Mouse (Mus musculus): Measurements from ENCODE around the gene Telo2.
"Not testable (repeated sequence)": the region's sequence is repeated elsewhere in the genome, so short reads cannot be mapped to it uniquely, and the experiment has no call there.

Gene Telo2

DNA sequence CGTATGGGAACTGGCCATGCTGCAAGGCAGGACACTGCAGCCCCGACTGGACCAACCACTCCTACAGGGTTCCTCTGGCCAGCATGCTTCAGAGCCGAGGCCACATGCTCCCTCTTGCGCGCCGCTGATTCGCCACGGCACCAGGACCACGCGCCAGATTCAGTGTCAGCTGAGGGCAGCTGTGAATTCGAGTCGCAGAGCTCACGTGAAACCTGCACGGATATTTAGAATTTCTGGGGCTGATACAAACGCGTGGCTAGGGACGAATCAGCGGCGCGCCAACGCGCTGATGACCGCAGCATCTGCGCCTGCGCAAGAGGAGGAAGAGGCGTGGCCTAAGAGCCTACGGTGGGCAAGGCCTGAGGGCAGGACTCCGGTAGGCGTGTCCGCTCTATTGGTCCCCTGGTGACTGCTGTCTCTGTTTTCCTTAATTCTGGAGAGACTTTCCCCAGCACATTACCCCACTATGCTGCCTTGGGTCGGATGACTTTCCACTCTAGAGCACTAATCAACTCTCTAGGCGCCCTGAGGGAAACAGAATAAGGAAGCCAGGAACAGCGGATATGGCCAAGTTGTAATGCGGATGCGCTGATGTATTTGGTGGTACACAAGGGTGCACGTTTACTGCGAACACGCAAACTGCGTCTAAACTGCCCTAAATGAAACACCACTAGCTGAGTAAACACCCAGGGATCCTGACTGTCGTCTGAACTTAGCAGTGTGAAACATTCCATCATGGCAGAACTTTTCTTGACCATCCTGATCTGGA lies at the start of gene Telo2:
TSS of gene Telo2 (minus strand) at position 304 of the 769 bp plus-strand sequence.
- peak; percentile 96 to 97 for DNase-seq

DNA sequence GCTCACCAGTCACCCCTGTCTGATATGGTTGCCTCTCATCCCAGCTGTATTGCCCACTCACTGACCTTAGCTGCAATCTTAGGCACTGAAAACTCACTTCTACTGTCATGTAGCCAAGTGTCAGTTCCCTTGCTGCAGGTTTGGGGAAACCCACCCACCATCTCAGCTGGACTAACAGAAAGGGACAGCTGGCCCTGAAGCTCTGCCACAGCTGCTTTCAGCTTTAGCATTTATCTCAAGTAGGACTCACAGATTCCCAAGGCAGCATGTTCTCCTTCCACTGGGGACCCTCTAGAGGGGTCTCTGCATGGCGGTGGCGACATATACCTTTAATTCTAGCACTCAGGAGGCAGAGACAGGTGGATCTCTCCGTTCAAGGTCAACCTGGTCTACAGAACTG lies 49.0 kb upstream of the Telo2 start:
- DNase-seq = no peak

DNA sequence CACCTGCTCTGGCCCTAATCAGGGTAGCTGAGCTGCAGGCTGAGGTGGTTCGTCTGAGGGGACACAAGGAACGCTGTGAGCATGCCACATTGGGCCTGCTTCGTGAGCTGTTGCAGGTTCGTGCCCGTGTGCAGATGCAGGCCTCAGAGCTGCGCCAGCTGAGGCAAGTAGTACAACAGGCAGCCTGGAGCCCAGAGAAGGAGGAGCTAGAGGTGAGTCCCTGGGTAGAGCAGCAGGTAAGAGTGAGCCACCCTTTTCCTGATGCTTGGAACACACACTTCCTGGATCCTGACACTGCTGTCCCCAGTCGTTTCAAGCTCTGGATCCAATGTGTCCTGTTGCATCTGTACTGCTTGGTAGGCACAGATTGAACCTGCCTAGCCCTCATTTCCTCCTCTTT lies 47.6 kb upstream of the Telo2 start:
- no peak for DNase-seq

DNA sequence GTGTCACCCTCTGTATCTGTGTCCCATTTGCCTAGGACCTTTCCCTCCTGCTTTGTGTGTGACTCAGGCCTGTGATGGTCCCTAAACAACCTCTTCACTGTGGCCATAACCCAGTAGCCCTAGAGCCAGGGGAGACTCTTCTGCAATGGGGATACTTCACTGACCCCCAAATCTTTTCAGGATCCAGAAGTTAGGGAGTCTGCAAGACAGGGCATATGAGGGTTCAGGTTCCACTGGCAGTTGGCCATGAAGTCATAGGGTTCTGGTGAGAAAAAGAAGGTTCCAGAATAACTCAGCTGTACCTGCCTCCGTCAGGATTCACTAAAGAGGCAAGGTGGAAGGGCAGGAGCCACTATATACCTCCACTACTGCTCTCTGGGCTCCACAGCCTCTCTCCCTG lies 46.4 kb upstream of the Telo2 start, which contains the start of gene Ccdc154:
TSS of gene Ccdc154 (plus strand) at position 301 of the 400 bp plus-strand sequence.
- no peak for DNase-seq

DNA sequence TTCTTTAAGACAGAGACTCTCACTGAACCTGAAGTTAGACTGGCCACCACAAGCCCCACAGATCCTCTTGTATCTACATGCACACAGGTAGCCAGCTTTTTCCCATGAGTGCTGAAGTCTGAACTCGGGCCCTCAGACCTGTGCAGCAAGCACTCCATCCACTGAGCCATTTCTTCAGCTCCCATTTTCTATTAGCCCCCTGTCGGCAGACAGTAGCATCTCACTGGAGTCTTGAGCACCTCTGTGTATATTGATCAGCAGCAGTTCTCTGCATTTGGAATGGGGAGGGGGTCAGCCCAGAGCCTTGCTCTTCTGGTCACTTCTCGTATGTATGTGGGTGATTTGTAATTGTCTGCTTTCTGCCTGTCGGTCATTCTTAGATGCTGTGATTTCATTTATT lies 24.2 kb upstream of the Telo2 start:
- DNase-seq = peak; percentile 11 to 19

DNA sequence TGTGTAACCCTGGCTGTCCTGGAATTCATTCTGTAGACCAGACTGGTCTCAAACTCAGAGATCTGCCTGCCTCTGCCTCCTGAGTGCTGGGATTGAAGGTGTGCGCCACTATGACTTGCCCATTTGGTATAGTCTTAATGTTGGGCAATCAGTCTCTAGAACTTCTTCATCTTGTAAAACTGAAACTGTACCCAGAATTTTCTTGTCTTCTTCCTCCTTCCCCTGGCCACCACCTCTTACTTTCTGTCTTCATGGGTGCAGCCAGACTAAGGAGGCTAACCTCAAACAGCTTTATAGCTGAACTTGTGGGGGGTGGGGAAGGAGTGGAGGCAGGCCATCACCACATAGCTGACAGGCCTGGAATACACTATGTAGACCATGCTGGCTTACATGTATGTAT lies 23.0 kb upstream of the Telo2 start:
- DNase-seq = no peak

DNA sequence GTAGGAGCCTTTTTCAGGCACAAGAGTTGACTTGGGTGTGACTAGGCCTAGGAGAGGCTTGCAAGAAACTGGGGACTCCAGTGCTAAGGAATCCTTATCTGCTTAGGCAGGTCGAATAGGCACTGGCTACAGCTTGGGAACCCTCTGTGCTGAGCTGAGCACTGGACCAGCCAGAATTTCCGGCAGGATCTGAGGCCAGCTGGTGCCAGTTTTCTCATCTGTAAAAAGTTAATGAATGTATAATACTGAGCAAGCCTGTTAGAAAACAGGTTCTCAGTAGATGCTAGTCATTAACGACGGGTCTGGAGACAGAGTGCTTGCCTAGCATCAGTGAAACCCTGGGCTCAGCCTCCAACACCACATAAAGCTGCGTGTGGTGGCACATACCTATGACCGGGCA lies 19.9 kb upstream of the Telo2 start:
- no peak for DNase-seq

DNA sequence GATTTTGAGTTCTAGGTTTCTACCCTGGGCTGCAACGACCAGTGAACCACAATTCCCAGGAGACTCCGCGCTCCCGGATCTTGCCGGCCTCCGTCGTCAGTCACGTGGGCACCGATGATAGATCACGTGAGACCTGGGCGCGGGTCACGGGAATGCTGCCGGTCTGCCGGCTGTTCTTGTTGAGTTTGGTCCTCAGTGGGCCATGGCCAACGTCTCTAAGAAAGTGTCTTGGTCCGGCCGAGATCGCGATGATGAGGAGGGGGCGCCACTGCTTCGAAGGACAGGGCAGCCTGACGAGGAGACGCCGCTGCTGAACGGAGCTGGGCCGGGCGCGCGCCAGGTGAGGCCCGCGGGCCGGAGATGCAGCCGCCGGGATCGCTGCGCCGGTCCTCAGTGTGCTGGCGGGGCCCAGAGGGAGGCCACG lies 17.5 kb upstream of the Telo2 start, which contains the start of gene Clcn7:
TSS of gene Clcn7 (plus strand) at position 117 of the 424 bp plus-strand sequence.
- peak; percentile 96 to 97 for DNase-seq

DNA sequence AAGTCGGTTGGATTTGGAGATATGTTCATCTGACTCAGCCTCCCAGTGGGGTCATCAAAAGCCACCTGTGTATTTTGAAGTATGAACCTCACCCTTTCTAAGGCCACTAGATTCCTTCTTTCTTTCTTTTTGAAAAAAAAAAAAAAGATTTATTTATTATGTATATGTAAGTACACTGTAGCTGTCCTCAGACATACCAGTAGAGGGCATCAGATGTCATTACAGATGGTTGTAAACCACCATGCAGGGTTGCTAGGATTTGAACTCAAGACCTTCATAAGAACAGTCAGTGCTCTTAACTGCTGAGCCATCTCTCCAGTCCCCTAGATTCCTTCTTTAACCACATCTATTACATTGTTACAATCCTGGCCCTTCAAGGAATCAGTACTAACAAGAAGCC lies 14.3 kb upstream of the Telo2 start:
- no peak for DNase-seq

DNA sequence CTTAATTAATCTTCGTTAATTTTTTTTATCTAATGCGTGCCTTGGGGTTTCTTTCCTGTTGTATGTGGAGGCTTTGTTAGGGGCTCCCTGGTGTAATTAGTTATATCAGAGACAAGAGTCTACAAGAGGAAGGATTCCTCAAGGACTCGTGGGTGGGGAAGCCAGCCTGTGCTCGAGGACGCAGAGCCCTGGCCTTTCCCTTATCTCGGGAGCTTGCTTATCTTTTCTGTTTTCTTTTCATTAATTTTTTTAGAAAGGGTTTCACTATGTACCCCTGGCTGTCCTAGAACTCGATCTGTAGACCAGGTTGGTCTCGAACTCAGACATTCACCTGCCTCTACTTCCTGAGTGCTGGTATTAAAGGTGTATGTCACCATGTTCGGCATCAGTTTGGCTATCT lies 11.9 kb upstream of the Telo2 start:
- no peak for DNase-seq

DNA sequence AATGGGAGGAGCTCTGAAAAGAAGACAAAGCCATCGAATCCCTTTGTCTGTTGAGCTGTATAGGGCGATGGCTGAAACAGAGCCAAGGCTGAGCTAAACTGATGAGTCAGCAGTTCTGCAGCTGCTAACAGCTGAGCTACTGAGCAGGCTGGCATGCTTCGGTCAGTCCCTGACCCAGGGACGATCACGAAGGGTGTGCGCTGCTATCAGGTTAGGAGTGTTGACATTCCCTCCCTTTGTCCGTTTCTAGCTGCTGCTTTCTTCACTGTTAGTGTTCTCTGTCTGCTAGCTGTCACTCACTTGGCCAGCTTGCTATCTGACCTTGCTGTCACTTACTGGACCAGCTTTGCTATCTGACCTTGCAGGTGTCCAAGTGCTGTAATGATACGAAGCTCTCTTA lies 11.3 kb upstream of the Telo2 start:
- DNase-seq = no peak

DNA sequence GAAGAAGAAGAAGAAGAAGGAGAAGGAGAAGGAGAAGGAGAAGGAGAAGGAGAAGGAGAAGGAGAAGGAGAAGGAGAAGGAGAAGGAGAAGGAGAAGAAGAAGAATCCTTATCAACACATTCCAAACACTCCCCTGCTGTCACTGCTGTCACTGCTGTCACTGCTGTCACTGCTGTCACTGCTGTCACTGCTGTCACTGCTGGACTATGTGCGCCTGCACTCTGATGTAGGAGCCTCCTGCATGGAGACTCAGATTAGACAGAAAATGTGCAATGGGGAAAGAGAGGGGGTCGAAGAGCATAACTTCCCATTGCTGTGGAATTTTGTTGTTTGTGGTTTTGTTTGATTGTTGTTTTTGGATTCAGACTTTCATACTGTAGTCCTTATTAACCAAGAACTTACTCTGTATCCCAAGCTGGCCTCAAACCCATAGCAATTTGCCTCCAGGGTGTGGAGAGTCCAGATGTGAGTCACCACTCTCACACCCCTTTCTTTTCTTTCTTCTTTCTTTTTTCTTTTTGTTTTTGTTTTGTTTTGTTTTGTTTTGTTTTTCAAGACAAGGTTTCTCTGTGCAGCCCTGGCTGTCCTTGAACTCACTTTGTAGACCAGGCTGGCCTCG lies 9.8 kb upstream of the Telo2 start:
- not testable (repeated sequence) for DNase-seq

DNA sequence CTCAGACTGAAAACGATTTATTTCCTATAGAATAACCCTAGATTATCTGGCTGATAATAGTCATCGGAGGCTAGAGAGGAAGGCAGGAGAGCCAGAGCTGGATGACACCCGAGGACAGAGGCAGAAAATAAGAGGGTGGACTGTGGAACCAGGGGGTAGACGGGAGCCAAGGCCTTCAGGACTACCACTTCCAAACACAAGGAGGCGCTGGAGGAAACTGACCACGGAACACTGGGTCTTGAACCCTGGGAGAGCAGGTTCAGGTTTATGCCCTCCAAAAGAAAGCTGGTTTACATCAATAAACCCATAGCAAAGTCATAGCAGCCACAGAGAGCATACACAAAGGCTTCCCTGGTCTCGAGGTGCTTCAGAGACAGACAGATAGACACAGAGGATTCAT lies 8.2 kb upstream of the Telo2 start:
- no peak for DNase-seq

DNA sequence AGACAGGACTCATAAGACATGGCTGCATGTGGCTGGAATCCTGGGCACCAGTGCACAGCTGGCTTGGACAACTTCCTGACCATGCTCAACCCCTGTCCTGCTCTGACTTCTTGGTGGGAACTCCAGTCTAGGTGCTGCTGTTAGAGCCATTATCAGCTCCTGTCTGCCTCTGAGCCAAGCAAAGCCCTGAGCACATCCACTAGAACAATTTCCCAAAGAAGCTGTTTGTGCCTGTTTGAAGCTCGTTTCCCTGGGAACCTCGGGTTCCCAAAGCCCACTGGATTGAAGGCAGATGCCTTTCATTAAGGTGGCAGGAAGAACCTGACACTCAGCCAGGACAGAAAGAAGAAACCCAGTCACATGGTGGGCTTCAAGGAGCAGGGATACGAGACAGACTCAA lies 4.6 kb upstream of the Telo2 start, which contains the start of gene Ptx4:
TSS of gene Ptx4 (plus strand) at position 355 of the 400 bp plus-strand sequence.
- DNase-seq = no peak

DNA sequence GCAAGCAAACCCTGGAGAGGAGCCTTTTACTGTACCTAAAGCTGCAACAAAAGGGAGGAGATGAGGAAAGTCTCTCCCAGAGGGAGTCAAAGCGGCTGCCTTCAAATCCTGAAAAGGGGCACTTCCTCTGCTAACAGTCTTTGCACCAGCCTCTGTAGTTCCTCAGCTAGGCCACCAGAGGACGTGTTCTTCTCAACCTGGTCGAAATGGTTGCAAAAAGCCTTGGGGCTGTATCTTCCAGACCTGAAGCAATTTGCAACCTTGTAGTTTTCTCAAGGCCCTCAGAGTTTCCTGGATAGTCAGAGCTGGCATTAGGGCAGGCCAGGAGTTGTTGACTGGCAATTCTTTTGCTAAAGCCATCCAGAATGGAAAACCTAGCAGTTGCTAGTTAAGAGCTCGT lies 1.5 kb upstream of the Telo2 start:
- peak; percentile 24 to 46 for DNase-seq

DNA sequence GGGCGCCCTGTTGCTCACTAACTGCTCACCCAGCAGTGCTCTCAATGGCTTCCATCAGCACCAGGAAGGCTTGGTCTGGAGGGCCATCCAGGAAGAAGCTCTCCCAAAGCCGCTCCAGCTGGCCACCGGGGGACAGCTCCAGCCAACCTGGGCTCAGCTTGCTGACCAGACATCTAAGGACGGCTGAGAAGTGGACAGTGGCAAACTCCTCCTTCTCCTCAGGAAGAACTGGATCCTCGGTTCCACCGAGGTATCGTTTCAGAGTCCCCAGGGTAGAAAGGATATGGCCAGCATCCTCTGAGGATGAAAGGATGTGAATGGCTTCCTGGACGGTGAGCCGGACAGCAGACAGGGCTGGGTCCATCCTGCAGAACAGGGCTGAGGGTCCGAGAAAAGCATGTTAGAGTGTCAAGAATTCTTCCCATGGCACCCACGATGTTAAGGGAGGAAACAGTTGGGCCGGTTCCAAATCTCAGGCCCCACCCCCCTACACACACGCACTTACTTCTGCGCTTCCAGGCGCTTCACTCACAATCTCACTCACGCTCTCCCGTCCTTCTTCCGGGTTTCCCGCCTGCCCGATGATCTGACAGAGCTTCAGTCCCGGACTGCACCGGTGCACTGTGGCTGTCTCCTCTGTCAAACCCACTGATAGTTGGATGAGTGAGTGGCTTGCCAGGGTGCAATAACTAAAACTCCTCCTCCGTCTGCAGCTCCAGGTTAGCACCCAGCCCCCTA lies 690 bp downstream of the Telo2 start:
- peak; percentile 24 to 56 for DNase-seq

DNA sequence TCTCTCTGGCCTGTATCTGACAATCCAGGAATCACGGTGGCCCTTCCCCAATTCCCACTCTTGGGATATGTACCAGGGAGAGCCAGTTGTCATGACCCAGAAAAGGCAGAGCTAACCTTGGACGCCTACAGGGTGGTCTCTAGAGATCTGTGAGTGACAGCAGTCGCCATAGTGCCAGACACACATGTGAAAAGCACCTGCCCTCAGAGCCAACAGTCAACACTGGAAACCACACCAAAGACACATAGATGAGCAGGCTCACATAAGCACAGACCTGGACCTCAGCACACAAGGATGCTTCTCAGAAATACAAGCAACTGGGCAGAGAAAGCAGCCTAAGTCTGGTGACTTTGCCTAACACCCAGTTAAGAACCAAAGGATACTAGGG lies 3.4 kb downstream of the Telo2 start:
- no peak for DNase-seq

DNA sequence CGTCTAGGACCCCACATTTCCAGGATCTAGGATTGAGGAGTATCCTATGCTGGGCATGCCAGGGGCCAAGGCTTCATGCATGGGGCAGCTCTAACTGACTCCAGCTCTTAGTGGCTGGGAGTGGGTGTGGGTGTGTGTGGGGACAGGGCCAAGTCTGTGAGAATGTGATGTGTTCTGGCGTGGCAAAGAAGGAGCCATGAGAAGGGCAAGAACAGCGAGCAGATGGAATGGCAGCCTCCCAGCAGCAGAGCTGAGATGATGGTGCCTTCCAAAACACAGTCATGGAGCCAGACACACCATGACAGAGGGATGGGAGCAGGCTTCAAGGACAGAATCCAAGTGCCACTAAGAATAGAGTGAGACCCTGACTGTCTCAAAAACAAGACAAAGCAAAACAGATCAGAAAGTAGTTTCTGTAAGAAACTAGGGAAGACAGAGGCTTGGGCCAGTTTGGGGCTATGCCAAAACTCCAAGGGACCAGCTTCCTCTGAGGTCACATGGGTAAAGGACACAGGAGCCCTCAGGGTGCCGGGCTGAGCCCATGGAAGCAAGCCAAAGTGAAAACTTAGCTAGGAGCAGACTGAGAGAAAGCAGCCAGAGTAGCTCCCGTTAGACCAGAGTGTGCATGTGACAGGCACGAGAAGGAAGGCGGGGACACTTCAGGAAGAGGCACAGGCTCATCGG lies 3.9 kb downstream of the Telo2 start:
- peak; percentile 90 for DNase-seq

DNA sequence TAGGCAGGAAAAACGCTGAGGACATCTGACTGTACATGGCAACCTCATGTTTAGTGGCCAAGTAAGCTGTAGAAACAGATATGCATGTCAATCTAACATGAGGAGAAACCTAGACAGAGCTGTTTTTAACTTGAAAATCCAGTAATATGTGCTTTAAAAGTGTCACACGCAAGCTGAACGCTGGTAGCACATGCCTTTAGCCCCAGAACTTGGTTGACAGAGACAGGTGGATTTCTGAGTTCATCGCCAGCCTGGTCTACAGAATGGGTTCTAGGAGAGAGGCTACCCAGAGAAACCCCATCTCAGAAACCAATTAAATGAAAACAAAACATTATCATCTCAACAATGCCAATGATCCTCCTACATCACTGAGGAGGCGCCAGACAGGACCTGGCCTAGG lies 4.5 kb downstream of the Telo2 start:
- no peak for DNase-seq

DNA sequence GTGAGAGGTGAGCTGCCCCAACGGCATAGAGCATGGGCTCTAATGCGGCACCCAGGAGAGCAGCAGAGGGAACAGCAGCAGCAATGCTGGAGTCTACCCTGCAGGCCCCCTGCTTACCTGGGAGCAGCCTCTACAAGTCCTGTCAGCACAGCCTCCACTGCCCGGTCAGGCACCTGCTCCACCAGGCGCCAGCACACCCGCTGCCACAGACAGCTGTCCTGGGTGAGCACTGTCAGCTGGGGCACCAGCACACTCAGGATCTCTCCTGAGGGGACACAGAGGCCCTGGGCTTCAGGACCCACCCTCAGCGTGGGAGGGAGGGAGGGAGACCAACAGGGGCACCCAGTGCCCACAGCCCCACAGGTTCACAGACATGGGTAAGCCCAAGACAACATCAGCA lies 5.2 kb downstream of the Telo2 start:
- peak in 1 of 2 experiments; percentile 19 for DNase-seq

DNA sequence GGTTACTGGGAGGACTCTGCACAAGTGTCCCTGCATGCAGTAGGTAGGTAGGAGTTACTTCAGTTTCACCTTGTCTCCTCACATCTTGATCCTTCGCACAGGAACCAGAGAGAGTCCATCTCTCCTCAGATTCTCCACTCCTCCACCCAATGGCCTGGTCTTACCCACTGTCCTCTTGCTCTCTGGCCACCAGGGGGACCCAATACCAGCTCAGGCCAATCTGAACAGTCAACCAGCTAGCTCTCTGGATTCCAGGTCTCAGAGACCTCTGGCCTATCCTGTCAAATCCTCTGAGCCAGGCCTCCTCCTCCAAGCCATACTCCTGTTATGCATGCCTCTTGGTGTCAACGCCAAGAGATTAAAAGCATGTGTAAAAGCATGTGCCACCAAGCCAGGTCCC lies 6.2 kb downstream of the Telo2 start:
- DNase-seq = peak; percentile 67 to 77

DNA sequence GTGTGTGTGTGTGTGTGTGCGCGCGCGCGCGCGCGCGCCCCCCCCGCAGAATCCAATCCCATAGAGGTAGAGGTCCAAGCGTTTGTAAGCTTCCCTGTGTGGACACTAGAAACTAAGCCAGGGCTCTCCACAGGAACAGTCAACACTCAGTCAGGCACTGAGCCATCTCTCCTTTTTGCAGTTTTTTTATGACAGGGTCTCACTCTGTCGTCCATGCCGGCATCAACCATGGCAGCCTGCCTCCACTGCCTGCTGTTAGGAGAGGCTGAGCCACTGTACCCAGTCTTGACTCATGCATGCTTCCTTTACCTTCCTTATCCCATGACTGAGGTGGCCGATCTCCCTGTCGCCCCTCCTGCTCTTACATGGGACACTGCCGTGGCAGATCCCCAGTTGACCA lies 8.0 kb downstream of the Telo2 start:
- peak; percentile 64 to 72 for DNase-seq

DNA sequence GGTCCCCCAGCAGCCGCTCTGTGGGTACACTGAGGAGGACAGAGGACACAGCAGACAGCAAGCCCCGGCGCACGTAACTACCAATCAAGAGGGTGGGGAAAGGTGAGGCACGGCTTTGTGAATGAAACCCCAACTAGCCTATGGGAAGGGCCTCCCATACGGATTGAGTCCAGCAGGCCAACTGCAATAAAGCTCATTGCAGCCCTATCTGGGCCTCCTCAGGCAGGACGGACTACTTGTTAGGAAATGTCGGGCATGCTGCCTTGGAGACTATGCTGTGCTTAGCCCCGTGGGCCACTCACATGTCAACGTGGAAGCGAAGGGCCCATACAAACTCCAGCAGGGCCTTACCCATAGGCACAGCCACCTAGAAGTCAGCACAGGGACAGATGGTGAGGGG lies 14.4 kb downstream of the Telo2 start:
- no peak for DNase-seq

Measured in cerebellum, postnatal 14 days (tissue).